Comparison of ENCODE assay signal across 8 mouse cellular contexts in genomic region chr9:66127193-66127546, GRCm38 (mm10). TPM values are rescaled to one million over a fixed set of nuclear protein-coding genes. Genes with fewer than 3 reads are reported as not detected.
DNase-seq lines count a peak whose midpoint lies in the region; ATAC-seq and TF ChIP-seq lines count a peak whose summit lies in the region.

No protein-coding gene starts in this region.

- no peaks in the 10 kb centered on the region for H3K9me3 ChIP-seq in kidney, postnatal 0 days (replicated peaks; ENCODE audit: low read length)
- no peaks in the 10 kb centered on the region for H3K9me3 ChIP-seq in hindbrain, embryonic 16.5 days (ENCODE audit: control insufficient read depth, low read length)
- no peaks in the 10 kb centered on the region for H3K9me3 ChIP-seq in midbrain, embryonic 16.5 days (replicated peaks; ENCODE audit: control insufficient read depth, low read length, poor library complexity, severe bottlenecking)

- DNase-seq in kidney, postnatal 0 days (ENCODE audit: low spot score): no peak
- no peak for DNase-seq in kidney, postnatal 10 days
- peak; percentile 53 for DNase-seq in c-Kit-positive CD71-positive TER-119-positive erythroid progenitor cells, embryonic 14.5 days (ENCODE audit: low spot score)
- DNase-seq in T-cell, adult 2 months (ENCODE audit: low spot score): no peak
- DNase-seq in urinary bladder, postnatal 25 days (ENCODE audit: low spot score): no peak
- no peak for DNase-seq in layer of hippocampus, adult 9-10 months (ENCODE audit: low spot score)

- WGBS in kidney, postnatal 0 days: 32% methylated on average over 6 of the region's 6 CpGs
- 49% methylated on average over 6 of the region's 6 CpGs for WGBS in hindbrain, embryonic 16.5 days
- WGBS in midbrain, embryonic 16.5 days: 60% methylated on average over 6 of the region's 6 CpGs

- H3K4me2 ChIP-seq in kidney, postnatal 0 days (ENCODE audit: low read length): peak overlapping the region; percentile 82
- peak overlapping the region; percentile 90 for H3K4me2 ChIP-seq in hindbrain, embryonic 16.5 days (ENCODE audit: low read length)
- peak overlapping the region; percentile 86 for H3K4me2 ChIP-seq in midbrain, embryonic 16.5 days (ENCODE audit: low read length)

- peak overlapping the region; percentile 57 for H3K4me3 ChIP-seq in kidney, postnatal 0 days (replicated peaks; ENCODE audit: low read depth, low read length)
- H3K4me3 ChIP-seq in hindbrain, embryonic 16.5 days (ENCODE audit: low read length): peak overlapping the region; percentile 52
- H3K4me3 ChIP-seq in midbrain, embryonic 16.5 days (ENCODE audit: low read depth, low read length): peak overlapping the region; percentile 70

- no peaks in the 10 kb centered on the region for H3K36me3 ChIP-seq in kidney, postnatal 0 days (ENCODE audit: insufficient read depth, low read length)
- no peaks in the 10 kb centered on the region for H3K36me3 ChIP-seq in hindbrain, embryonic 16.5 days (ENCODE audit: control insufficient read depth, insufficient read depth, low read length)
- no peaks in the 10 kb centered on the region for H3K36me3 ChIP-seq in midbrain, embryonic 16.5 days (ENCODE audit: control insufficient read depth, insufficient read depth, low read length)

- no peak for ATAC-seq in kidney, postnatal 0 days (replicated peaks; ENCODE audit: low FRiP score, low read depth)
- no peak for ATAC-seq in hindbrain, embryonic 16.5 days
- no peak for ATAC-seq in midbrain, embryonic 16.5 days

- peaks cover 17% of the 10 kb centered on the region for H3K4me1 ChIP-seq in kidney, postnatal 0 days (replicated peaks; ENCODE audit: insufficient read depth, low read length)
- peaks cover 23% of the 10 kb centered on the region for H3K4me1 ChIP-seq in hindbrain, embryonic 16.5 days (ENCODE audit: control insufficient read depth, insufficient read depth, low read depth, low read length)
- H3K4me1 ChIP-seq in midbrain, embryonic 16.5 days (ENCODE audit: control insufficient read depth, insufficient read depth, low read length): peaks cover 36% of the 10 kb centered on the region

- H3K27ac ChIP-seq in kidney, postnatal 0 days: peak overlapping the region; percentile 75
- H3K27ac ChIP-seq in hindbrain, embryonic 16.5 days (ENCODE audit: low read depth, low read length): peak overlapping the region; percentile 52
- H3K27ac ChIP-seq in midbrain, embryonic 16.5 days (ENCODE audit: low read length): peak overlapping the region; percentile 80; the same call in 1 of the 2 replicates

- no peaks in the 10 kb centered on the region for H3K27me3 ChIP-seq in kidney, postnatal 0 days (ENCODE audit: insufficient read depth, low read length)
- H3K27me3 ChIP-seq in hindbrain, embryonic 16.5 days (replicated peaks; ENCODE audit: control insufficient read depth, insufficient read depth, low read length): no peaks in the 10 kb centered on the region
- H3K27me3 ChIP-seq in midbrain, embryonic 16.5 days (ENCODE audit: control insufficient read depth, insufficient read depth, low read depth, low read length): no peaks in the 10 kb centered on the region

- peak overlapping the region; percentile 67 for H3K9ac ChIP-seq in kidney, postnatal 0 days (ENCODE audit: low read depth, low read length)
- H3K9ac ChIP-seq in hindbrain, embryonic 16.5 days (ENCODE audit: low read depth, low read length): peak overlapping the region; percentile 66
- H3K9ac ChIP-seq in midbrain, embryonic 16.5 days (ENCODE audit: low read depth, low read length): peak overlapping the region; percentile 77

- TF ChIP-seq CTCF in kidney, postnatal 0 days (IDR thresholded peaks at IDR 0.05; ENCODE audit: low read depth): no peak

RNA-seq across cellular contexts. Expression of gene Ciao2a, which starts 0.8 kb away (rescaled TPM):
- polyA plus RNA-seq in kidney, postnatal 0 days (2015; fragmentation: Nextera tagmentation; extraction: Ambion mirVana): 173 and 186 TPM in 2 replicates
- 64.0 and 69.2 TPM in 2 replicates for polyA plus RNA-seq in hindbrain, embryonic 16.5 days (2015; fragmentation: Nextera tagmentation; extraction: Ambion mirVana)
- polyA plus RNA-seq in midbrain, embryonic 16.5 days (2015; fragmentation: Nextera tagmentation; extraction: Ambion mirVana): 61.0 and 69.5 TPM in 2 replicates

RNA-seq across cellular contexts. Expression of gene Snx1, which starts 0.8 kb away (rescaled TPM):
- polyA plus RNA-seq in kidney, postnatal 0 days (2015; fragmentation: Nextera tagmentation; extraction: Ambion mirVana): 131 and 141 TPM in 2 replicates
- polyA plus RNA-seq in hindbrain, embryonic 16.5 days (2015; fragmentation: Nextera tagmentation; extraction: Ambion mirVana): 73.5 and 77.2 TPM in 2 replicates
- 68.0 and 78.3 TPM in 2 replicates for polyA plus RNA-seq in midbrain, embryonic 16.5 days (2015; fragmentation: Nextera tagmentation; extraction: Ambion mirVana)

RNA-seq across cellular contexts. Expression of gene Dapk2, which starts 30.9 kb away (rescaled TPM):
- polyA plus RNA-seq in kidney, postnatal 0 days (2015; fragmentation: Nextera tagmentation; extraction: Ambion mirVana): 8.4 and 8.6 TPM in 2 replicates
- 0.79 and 0.94 TPM in 2 replicates for polyA plus RNA-seq in hindbrain, embryonic 16.5 days (2015; fragmentation: Nextera tagmentation; extraction: Ambion mirVana)
- 0.90 and 1.0 TPM in 2 replicates for polyA plus RNA-seq in midbrain, embryonic 16.5 days (2015; fragmentation: Nextera tagmentation; extraction: Ambion mirVana)

RNA-seq across cellular contexts. Expression of gene Snx22, which starts 57.7 kb away (rescaled TPM):
- polyA plus RNA-seq in kidney, postnatal 0 days (2015; fragmentation: Nextera tagmentation; extraction: Ambion mirVana): 1.1 and 1.4 TPM in 2 replicates
- polyA plus RNA-seq in hindbrain, embryonic 16.5 days (2015; fragmentation: Nextera tagmentation; extraction: Ambion mirVana): 12.9 and 14.7 TPM in 2 replicates
- polyA plus RNA-seq in midbrain, embryonic 16.5 days (2015; fragmentation: Nextera tagmentation; extraction: Ambion mirVana): 11.2 and 13.1 TPM in 2 replicates
